Mouse (Mus musculus) neural tube, embryonic 10.5 days (tissue): ENCODE measurements around the gene Eif1.
"Not testable (repeated sequence)": the region's sequence is repeated elsewhere in the genome, so short reads cannot be mapped to it uniquely, and the experiment has no call there.

Experiments
- DNase-seq: peaks from one replicate; pipeline ENCODE4 v3.0.0-alpha.2; 2017; ENCODE audit warnings: low spot score; ENCODE audit errors: extremely low spot score

The Eif1 gene

DNA sequence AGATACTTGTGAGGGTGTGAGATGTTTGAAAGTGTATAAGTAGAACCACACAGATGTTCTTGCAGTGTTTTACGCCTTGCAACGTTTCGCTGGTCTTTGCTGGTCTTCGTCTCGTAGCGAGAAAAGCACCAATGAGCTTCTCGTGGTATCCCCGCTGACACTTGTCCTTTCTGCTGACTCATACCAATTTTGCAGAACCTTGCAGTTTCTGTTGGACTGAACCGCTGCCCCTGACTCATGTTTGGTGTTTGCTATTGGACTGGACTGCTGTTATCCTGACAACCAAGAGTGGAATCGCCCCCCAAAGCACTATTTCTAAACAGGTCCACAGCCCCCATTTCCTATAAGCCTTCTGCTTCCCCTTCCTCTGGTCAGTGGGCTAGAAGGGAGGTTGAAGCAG, 24.6 kb downstream of the Eif1 start:
- DNase-seq: no peak

DNA sequence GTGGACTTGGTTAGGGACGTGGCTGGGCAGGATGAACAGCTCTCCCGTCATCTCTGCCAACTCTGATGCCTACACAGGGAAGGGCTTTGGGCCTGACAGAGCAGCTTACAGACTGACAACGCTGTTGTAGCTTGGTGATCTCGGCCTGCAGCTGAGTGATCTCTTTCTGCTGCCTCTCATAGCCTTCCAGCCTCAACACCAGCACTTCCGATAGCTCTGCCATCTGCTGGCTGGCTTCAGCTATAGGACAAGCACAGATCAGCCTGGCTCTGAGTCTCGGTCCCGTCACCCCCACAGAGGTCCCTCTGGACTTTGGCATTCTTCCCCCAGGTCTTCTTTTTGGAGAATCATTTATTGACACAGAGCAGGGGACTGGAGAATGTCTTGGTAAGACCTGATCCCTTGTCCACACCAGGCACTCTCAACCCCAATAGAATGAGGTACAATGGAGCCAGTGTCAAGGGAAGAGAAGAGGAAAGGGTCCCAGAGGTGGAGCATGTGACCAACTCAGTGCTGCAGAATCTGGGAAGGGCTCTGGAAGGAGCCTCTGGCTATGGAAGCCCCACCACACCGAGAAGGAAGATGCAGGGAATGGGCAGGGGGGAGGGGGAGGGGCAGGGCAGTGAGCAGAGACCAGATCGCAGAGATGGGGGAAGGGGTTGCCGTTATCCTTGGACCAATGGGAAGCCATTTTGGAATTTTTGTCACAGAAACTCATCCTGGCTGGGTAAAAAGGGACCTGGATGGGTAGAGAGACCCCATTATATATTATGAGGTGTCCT, 32.6 kb downstream of the Eif1 start:
- DNase-seq: no peak

DNA sequence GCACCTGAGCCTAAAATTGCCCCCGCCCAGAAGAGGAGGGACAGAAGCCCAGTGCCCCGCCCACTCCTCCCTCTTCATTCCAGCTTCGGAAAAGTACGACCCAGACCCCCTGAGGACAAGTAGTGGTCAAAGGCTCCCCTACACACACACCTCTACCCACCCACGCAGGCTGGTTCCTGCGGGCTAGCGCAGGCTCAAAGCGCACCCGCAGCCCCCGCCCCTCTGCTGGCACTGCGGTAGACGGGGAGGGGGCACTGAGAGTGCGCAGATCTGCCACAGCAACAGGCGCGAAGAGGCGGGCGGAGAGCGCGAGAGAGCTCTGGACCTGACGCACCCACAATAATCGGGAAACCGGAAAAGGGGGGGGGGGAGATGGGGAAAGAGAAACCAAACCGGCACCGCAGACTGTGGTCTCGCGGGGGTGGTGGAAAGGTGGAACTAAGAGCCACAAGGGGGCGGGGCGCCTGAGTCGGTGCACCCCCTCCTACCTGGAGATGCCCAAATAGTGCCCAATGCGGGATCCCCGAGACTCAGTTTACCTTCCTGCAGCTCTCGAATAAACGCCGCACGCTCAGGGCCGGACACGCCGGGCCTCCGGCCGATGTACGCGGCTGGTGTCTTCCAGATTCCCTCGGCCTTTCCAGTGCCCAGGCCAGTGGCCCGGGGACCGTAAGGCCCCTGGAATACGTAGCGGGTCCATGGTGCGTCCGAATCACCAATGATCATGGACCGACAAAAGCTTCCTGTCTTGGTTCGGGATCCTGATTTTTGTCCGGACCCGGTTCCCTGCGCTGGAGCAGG, 35.7 kb downstream of the Eif1 start:
- DNase-seq: peak; percentile 35

DNA sequence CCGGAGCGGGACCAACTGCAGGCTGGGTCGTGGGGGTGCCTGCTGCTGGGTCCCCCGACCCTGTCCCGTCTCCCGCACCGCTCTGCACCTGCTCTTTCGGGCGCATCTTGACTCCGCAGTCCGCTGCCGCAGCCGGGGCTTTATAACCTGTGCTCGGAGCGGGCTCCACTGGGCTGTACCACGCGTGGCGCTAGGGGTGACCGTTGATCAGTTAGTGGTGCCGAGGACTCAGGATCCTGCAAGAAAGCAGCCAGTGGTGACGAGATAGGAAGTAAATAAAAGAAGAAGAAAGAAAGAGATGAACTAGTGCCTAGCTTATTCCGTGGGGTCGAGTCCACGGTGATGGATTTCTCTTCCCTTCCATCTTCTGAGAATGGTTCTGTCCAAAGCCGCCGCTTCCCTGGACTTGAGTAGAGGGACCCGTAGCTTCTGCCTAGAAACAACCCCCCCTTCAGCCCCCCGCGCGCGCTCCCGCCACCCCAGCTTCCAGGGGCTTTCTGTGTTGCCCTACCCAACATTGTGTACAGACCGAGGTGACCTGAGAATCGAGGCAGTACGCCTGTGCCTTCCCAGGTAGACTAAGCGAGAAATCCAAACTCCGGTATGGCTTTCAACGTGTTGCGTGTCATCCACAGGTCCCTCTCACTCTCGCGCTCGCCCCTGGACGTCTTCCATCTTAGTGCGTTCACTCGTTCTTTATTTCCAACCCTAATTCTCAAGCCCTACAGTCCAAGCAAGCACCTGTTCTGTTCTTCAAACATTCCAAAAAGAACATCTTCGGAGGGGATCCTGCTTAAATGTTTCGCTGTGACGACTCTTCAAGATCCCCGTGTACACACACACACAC, 36.5 kb downstream of the Eif1 start, which contains the start of gene Hap1:
Hap1 (minus strand) TSS at position 157 of the 847 bp plus-strand sequence.
- peak; percentile 84 for DNase-seq

DNA sequence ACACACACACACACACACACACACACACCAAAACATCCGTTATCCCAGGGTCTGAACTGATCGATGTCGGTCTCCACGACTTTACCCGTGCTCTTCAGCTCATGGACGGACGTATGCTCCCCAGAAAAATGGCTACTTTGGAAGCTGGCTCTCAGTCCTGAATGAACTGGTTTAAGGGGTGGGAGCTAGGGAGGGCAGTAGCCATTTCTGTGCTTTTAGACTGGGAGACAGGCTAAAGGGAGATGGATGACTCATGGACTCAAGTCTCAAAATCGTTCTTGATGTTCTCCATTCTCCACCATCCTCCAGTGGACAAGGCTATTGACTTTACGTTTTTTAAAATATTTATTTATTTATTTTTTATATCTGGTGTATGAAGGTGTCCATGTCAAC, 37.1 kb downstream of the Eif1 start:
- no peak for DNase-seq

DNA sequence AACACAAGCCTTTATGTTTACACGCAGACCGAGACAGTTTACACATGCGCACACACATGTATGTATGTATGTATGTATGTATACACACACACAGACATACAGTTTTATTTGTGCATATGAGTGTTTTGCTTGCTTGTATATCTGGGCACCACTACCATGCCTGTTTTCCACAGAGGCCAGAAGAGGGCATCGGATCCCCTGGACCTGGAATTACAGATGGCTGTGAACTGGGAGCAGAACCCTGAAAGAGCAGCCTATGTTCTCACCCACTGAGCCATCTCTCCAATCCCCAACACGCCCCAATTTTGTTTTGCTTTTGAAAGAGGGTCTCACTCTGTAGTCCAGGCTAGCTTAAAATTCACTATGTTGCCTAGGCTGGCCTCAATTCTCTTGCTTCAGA, 37.7 kb downstream of the Eif1 start:
- DNase-seq: no peak

DNA sequence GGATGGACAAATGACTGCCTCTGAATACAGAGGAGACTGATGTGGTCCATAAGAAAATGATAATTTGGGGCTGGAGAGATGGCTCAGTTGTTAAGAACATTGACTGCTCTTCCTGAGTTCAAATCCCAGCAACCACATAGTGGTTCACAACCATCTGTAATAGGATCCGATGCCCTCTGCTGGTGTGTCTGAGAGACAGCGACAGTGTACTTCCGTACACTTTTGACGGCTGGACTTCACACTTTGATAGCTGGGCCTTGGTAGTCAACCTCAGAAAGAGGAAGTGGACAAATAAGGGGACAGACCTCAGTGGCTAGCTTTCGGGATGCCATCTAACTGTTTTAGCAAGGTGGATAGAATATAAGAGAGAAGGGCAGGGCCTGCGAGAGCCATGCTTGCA, 40.5 kb downstream of the Eif1 start:
- no peak for DNase-seq

DNA sequence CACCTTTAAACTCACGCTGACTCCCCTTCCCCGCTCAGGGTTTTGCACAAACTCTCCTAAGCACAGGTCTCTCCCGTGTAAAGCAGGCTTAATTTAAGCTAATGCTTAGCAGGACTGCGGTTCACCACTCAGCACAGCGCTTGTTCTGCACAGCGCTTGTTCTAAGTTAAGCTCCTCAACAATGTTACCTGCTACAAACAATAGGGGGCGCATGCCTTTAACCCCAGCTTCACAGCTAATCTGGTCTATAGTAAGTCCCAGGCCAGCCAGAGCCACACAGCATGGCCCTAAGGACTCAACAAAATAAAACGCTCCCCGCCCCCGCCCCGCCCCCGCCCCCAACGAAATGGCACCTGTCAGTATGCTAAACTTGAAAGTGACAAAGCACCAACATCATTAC, 41.4 kb downstream of the Eif1 start:
- DNase-seq: not testable (repeated sequence)

DNA sequence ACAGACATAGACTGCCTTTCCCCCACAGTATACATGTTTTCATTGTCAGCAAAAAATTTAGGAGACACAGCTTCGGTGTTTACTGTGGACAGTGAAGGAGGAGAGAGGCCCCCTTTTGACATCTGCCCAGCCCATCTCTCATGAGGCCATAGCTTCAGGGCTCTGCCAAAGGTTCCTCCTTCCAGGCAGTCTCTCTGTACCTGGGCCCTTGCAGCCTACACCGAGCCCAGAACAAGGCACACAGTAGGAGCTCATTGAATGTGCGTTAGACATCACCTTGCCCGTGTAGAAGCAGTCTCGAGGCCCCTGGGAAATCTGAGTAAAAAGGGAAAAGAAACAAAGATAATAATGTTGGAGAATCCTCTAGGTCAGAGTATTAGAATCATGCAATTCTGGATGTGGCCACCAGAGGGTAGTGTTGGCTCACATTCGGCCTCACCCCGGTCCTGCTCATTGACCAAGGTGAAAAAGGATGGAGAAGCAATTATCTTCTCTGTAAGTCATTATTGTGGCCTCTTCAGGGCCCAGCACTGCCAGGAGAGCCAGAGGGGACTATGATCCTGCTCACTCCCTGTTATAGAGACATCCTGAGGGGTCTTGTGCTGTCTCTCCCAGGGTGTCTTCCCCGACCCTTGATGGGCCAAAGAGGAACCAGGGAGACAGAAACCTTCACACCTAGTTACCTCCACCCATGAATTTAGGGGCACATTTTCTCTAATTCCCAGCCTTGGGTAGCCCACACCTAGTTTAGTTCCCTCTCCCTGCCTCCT, 42.7 kb downstream of the Eif1 start:
- peak; percentile 78 for DNase-seq

DNA sequence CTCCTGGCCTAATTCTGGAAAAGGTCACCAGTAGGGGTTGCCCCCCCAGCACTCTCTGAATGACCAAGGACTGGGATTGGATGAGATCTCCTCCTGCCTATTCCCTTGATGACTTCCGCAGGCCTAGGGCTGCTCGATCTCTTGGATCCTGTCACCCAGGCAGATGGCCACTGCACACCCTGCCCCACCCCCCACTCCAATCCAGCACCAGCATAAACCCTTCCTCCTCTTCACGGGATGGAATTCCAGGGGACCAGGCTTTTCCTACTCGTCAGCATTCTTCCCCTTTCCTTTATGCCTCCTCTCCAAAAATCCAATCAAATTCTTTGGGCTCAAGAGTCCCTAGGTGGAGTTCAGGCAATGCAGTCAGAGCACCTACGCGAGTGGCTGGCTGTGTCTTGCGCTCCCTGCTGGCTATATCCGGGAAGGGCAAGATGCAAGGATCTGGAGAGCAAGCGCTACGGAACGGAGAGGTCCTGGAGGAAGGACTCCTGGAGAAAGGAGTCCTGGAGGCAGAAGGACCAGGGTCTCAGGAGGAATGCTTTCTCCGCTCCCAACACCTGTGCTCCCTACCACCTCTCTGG, 43.4 kb downstream of the Eif1 start:
- peak; percentile 71 for DNase-seq

DNA sequence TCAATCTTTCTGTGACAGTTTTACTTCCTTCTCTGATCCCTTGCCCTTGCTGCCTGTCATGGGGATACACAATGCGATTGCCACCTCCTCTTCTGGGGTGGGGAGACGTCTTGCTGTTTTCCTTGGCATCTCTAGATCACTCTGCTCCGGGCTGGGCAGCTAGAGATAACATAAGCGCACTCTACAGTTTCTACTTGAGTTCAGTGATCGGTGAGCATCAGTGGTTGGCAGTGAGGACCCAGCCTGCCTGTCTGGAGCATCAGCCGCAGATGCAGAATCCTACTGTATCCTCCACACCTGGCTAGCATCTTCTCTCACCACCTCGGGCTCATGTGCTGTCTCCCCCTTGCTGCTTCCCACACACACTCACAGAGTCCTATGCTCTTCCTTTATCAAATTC, 49.5 kb downstream of the Eif1 start:
- DNase-seq: no peak

DNA sequence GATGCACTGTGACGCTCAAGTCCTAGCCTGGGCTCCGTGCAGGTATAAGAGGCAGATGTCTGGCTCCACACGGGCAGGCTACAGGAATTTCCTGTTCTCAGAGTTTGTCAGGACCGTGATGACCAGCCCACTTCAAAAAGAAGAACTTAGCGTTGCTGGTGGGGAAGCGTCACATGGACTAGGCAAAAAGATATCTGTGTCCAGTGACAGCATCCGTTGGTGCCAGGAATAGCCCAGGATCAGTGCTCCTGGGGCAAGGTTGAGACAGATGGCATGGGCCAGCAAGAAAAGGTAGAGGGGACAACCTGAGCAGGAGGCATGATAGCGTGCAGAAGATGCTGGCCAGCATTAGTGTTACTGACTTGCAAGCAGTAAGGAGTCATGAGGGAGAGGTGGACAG, 50.1 kb downstream of the Eif1 start:
- DNase-seq: no peak
